ENCODE assay signal across 8 mouse cellular contexts in the genomic region with DNA sequence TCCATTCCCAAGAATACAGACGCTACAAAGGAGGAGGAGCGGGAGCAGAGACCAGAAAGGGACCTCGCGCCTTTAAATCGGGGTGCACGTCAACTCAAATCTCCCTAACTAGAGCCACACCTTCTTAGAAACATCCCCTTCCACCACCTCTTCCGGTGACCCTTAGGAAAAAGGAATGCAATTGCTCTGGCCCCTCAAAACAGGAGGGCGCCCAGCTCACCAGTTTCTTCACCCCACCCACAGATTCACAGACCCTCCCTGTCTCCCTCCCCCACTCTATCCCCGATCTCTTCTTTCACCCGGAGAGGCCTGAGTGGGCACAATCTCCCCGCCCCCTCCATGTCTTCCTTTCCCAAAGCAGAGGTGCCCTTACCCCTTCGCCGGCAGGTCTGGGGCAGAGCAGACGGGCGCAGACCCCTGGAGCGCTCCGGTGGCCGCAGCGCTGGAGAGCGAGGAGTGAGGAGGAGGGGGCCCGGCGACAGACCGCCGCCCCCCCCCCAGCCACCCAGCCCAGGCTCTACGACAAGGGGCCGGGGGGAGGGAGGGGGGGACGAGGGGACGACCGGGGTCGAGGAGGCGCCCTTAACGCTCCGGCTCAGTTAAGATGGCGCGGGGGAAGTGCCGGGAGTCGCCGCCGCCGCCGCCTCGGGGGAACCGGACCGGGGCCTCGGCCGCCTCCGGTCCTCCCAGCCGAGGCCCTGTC. TPM values are rescaled to one million over a fixed set of nuclear protein-coding genes. Genes with fewer than 3 reads are reported as not detected.
DNase-seq lines count a peak whose midpoint lies in the region; ATAC-seq lines count a peak whose summit lies in the region.

No protein-coding gene starts in this region.

- intact Hi-C loops in left cerebral cortex, postnatal 10 days (cut with DNase I), result loop anchor here (2.0 kb wide), 1 partner anchor 18 kb away; no protein-coding TSS in a partner anchor

- peak overlapping the region; percentile 75 for H3K4me2 ChIP-seq in hindbrain, embryonic 12.5 days (replicated peaks)

- peak; percentile 91 for DNase-seq in R1 (ENCODE audit: low read depth, low spot score)
- DNase-seq in cerebellum, adult 8-10 months, result peak; percentile 49
- peak; percentile 34 for DNase-seq in forelimb bud, embryonic 11.5 days (ENCODE audit: low read depth, low spot score)
- DNase-seq in left cerebral cortex, postnatal 10 days (ENCODE audit: extremely low spot score in 1 of 2, low spot score in 2 of 2), result peak; percentile 13 to 65
- peak; percentile 35 to 42 for DNase-seq in right cerebral cortex, adult 2 months (ENCODE audit: low spot score in 2 of 2)
- peak; percentile 28 to 35 for DNase-seq in urinary bladder, postnatal 36 days (ENCODE audit: low spot score in 2 of 2)

- no peaks in the 10 kb centered on the region for H3K36me3 ChIP-seq in hindbrain, embryonic 12.5 days

- peak overlapping the region; percentile 98 for H3K27ac ChIP-seq in hindbrain, embryonic 12.5 days

- peak overlapping the region; percentile 99 for H3K4me3 ChIP-seq in hindbrain, embryonic 12.5 days

- no peaks in the 10 kb centered on the region for H3K9me3 ChIP-seq in hindbrain, embryonic 12.5 days (replicated peaks)

- ATAC-seq in hindbrain, embryonic 12.5 days (ENCODE audit: low FRiP score), result peak; percentile 71
- peak; percentile 22 for ATAC-seq in megakaryocyte, adult 5-6 weeks (ENCODE audit: poor library complexity, severe bottlenecking)

- peak overlapping the region; percentile 100 for H3K9ac ChIP-seq in hindbrain, embryonic 12.5 days

- 0% methylated on average over 35 of the region's 48 CpGs for WGBS in hindbrain, embryonic 12.5 days

- H3K27me3 ChIP-seq in hindbrain, embryonic 12.5 days, result no peaks in the 10 kb centered on the region

- peaks cover 23% of the 10 kb centered on the region for H3K4me1 ChIP-seq in hindbrain, embryonic 12.5 days

RNA-seq across cellular contexts. Expression of a gene that starts 0.6 kb away (rescaled TPM):
- polyA plus RNA-seq in hindbrain, embryonic 12.5 days (2016; fragmentation: Nextera tagmentation; extraction: Ambion mirVana), result 22.3 and 23.1 TPM in 2 replicates
- 100 to 1,000 TPM; 109 to 111 TPM for total RNA-seq in left cerebral cortex, postnatal 10 days (2021)
- total RNA-seq in megakaryocyte, adult 5-6 weeks (2015), result 40.5 and 41.9 TPM in 2 replicates
- total RNA-seq in megakaryocyte, adult 5-6 weeks (2017), result 48.4 and 57.0 TPM in 2 replicates

Comparison
In these comparisons a context has a peak if more than half of its experiments do, and no peak if none do; other contexts are left out.
1. Peak in every context shown above with its lines: DNase-seq, ATAC-seq, H3K4me3 ChIP-seq and H3K27ac ChIP-seq.
2. DNase-seq: peak in every context shown above with its lines; median percentile 91 in R1; 49 in cerebellum, adult 8-10 months; 39 in left cerebral cortex, postnatal 10 days; 38 in right cerebral cortex, adult 2 months; 34 in forelimb bud, embryonic 11.5 days; 32 in urinary bladder, postnatal 36 days.